Mouse (Mus musculus) midbrain, embryonic 12.5 days (tissue): ENCODE measurements around the gene Dnaaf2. TPM values are rescaled to one million over a fixed set of nuclear protein-coding genes. Genes with fewer than 3 reads are reported as not detected.

ENCODE experiments used
- ATAC-seq: fragments of 200-750 bp; cut with Nextera tagmentation; 2 replicates; pipeline ENCODE4 v1.8.0; 2017; ENCODE audit warnings: low read depth, moderate TSS enrichment, moderate library complexity; ENCODE audit not compliant: low FRiP score
- H3K27ac ChIP-seq: fragments of 300-500 bp; sonication (generic); replicated peaks from 2 replicates; pipeline ENCODE4 v1.5.1; 2016; ENCODE audit warnings: mild to moderate bottlenecking
- H3K27me3 ChIP-seq: fragments of 300-500 bp; sonication (generic); 2 replicates; pipeline ENCODE4 v1.6.1; 2016; ENCODE audit warnings: mild to moderate bottlenecking
- H3K36me3 ChIP-seq: fragments of 300-500 bp; sonication (generic); 2 replicates; pipeline ENCODE4 v1.6.1; 2016
- H3K4me1 ChIP-seq: fragments of 300-500 bp; sonication (generic); 2 replicates; pipeline ENCODE4 v1.6.1; 2016
- H3K4me2 ChIP-seq: fragments of 300-500 bp; sonication (generic); replicated peaks from 2 replicates; pipeline ENCODE4 v1.6.1; 2016; ENCODE audit warnings: mild to moderate bottlenecking, moderate library complexity
- H3K4me3 ChIP-seq: fragments of 300-500 bp; sonication (generic); 2 replicates; pipeline ENCODE4 v1.5.1; 2016; ENCODE audit warnings: mild to moderate bottlenecking
- H3K9ac ChIP-seq: fragments of 300-500 bp; sonication (generic); replicated peaks from 2 replicates; pipeline ENCODE4 v1.6.1; 2016; ENCODE audit warnings: mild to moderate bottlenecking, moderate library complexity
- H3K9me3 ChIP-seq: fragments of 300-500 bp; sonication (generic); 2 replicates; pipeline ENCODE4 v1.6.1; 2016; ENCODE audit warnings: mild to moderate bottlenecking
- WGBS: fragments of 180-500 bp; shearing (Covaris S2); methylation state at CpG from one replicate; pipeline ENCODE4 v1.1.7; 2016; 5-methylcytosine and 5-hydroxymethylcytosine counted together
- microRNA-seq: library from miRNA; unstranded; fragments of <30 nt; microRNA quantifications from one replicate; pipeline ENCODE4, GENCODE M21; 2017
- polyA plus RNA-seq: library from polyadenylated mRNA; unstranded; fragments of >200 nt; fragmentation: Nextera tagmentation; extraction: Ambion mirVana; gene quantifications from 2 replicates; pipeline ENCODE4 v1.2.1, GENCODE M21; 2016

The Dnaaf2 gene
- polyA plus RNA-seq, 1 experiment from 2014 or later = 14.1 TPM

DNA sequence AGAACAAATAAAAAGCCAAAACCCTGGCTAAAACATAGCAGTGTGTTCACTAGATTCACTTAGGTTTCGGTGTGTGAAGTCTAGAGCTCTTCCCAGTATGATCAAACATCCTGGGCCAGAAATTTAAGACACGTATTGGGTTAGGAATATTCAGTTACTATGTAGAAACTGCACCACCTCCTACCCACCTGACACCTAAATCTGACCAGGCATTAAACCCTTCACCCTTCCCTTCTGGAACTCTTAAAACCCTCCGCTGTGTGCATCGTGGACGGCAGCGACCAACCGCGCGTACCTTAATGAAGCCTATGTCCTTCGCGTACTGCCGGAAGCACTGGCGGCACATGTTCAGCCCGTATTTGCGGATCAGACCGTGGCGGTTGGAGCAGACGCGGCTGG, 39.9 kb downstream of the Dnaaf2 start:
- no peak for ATAC-seq
- H3K27me3 ChIP-seq = no peaks in the 10 kb centered on the region
- H3K4me3 ChIP-seq = peak overlapping the region; percentile 79
- H3K27ac ChIP-seq = peak overlapping the region; percentile 95
- peak overlapping the region; percentile 88 for H3K9ac ChIP-seq
- H3K9me3 ChIP-seq = no peaks in the 10 kb centered on the region
- WGBS = 1% methylated on average over 19 of the region's 19 CpGs
- peaks cover 8% of the 10 kb centered on the region for H3K4me1 ChIP-seq
- H3K4me2 ChIP-seq = peak overlapping the region; percentile 72
- peaks cover 21% of the 10 kb centered on the region for H3K36me3 ChIP-seq

DNA sequence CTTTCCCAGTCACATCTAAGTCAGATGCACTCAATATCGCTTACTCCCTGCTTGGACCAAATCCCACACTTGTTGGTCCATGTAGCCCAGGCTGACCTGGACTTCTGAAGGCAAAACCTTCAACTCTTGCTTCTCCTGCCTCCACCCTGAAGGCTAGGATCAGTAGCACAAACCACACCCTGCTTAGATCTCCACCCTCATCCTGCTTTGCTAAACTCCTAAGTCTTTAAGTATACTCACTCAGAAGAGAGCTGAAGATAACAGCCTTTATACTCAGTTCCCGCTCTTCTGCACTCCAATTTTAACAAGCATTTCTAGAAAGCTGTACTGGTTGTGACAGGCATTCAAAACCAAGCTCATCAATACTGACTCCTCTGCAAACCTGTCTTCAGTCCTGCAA, 41.1 kb downstream of the Dnaaf2 start:
- H3K27ac ChIP-seq = no peak overlapping the region
- 93% methylated on average over 2 of the region's 2 CpGs for WGBS
- H3K4me3 ChIP-seq = no peak overlapping the region
- no peaks in the 10 kb centered on the region for H3K9me3 ChIP-seq
- peaks cover 21% of the 10 kb centered on the region for H3K36me3 ChIP-seq
- H3K4me2 ChIP-seq = no peak overlapping the region
- no peak overlapping the region for H3K9ac ChIP-seq
- peaks cover 8% of the 10 kb centered on the region for H3K4me1 ChIP-seq
- no peaks in the 10 kb centered on the region for H3K27me3 ChIP-seq
- ATAC-seq = no peak

DNA sequence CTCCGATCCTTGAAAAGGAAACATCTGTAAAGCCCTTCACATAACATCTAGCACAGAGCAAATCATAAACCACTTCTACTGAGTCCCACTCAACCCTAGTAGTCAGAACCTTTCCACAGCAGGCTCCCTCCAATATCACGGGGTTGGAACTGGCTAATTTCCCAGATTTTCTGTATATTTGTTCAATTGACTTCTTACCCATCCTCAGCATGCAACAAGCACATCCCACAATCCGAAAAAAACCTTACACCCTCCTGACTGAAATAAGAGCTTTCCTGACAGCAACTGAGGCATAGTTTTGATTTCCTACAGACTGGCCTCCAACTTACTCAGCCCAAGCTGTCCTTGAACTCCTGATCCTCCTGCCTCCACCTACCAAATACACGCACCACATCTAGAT, 41.8 kb downstream of the Dnaaf2 start:
- Histone ChIP-seq H3K4me2 (no peak overlapping the region), H3K9me3 (no peaks in the 10 kb centered on the region), H3K27ac (no peak overlapping the region), H3K4me3 (no peak overlapping the region), H3K9ac (no peak overlapping the region), H3K4me1 (peaks cover 8% of the 10 kb centered on the region), H3K36me3 (peaks cover 21% of the 10 kb centered on the region), H3K27me3 (no peaks in the 10 kb centered on the region)
- ATAC-seq = no peak
- WGBS = 84% methylated on average over 4 of the region's 4 CpGs

DNA sequence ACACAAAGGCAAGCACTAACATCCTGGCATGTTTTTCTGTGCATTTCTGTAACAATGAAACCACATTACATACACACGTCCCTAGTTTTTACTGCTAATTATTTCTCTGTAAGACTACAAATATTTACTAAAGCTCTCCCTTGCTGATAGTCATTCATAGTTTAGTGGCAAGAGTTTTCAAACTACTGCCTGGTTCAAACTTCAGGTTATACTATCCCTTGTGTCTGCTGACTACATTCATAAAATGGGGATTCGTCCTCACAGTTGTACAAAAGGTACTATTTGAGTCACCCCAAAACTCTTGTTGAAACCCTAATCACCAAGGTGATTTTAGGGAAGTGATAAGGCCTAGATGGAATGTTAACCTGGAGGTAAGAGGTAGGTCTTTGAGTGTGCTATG, 42.3 kb downstream of the Dnaaf2 start:
- no peak overlapping the region for H3K9ac ChIP-seq
- no peaks in the 10 kb centered on the region for H3K27me3 ChIP-seq
- H3K4me1 ChIP-seq = peaks cover 8% of the 10 kb centered on the region
- no peaks in the 10 kb centered on the region for H3K9me3 ChIP-seq
- H3K4me2 ChIP-seq = no peak overlapping the region
- ATAC-seq = no peak
- WGBS = 90% methylated on average over 2 of the region's 2 CpGs
- H3K4me3 ChIP-seq = no peak overlapping the region
- H3K36me3 ChIP-seq = peaks cover 21% of the 10 kb centered on the region
- no peak overlapping the region for H3K27ac ChIP-seq

DNA sequence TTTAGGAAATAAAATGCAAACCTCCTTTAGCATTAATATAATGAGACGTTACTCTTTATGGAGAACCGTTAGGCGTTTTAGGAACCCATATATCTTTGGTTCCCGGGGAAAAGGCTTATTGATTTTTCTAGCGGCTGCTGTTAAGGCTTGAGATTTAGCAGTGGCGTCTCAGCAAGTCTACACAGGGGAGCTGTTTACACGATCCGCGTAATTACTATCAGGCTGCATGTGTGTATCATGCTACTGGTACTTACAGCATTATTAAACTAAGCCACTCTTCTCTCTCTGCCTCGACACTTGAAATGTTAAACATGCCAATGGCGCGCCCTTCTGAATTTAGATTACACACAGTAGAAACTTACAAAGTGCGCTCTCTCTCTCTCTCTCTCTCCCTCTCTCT, 48.2 kb downstream of the Dnaaf2 start:
- no peak overlapping the region for H3K4me2 ChIP-seq
- no peak overlapping the region for H3K4me3 ChIP-seq
- H3K27me3 ChIP-seq = no peaks in the 10 kb centered on the region
- no peak overlapping the region for H3K9ac ChIP-seq
- H3K36me3 ChIP-seq = no peaks in the 10 kb centered on the region
- H3K27ac ChIP-seq = no peak overlapping the region
- ATAC-seq = no peak
- 83% methylated on average over 13 of the region's 13 CpGs for WGBS
- no peaks in the 10 kb centered on the region for H3K9me3 ChIP-seq
- no peaks in the 10 kb centered on the region for H3K4me1 ChIP-seq

DNA sequence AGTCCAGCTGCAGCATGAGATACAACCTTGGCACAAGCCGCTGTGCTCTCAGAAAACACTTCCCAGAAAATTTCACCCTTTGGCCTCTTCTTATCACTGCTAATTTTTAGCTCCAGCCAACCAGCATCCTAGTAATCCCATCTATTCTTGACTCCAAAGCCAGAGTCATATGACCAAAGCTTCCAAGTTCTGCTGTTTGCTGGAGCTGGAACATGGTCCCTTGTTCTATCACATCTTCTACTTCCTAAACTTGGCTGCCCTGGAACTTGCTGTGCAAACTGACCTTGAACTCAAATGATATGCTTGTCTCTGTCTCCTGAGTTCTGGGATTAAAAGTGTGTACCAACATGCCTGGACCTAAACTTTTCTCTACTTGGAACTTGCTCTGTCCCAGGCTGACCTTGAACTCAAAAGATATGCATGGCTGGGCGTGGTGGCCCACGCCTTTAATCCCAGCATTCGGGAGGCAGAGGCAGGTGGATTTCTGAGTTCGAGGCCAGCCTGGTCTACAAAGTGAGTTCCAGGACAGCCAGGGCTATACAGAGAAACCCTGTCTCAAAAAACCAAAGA, 51.0 kb downstream of the Dnaaf2 start:
- 88% methylated on average over 5 of the region's 5 CpGs for WGBS
- Histone ChIP-seq H3K4me1 (no peaks in the 10 kb centered on the region), H3K4me3 (no peak overlapping the region), H3K27me3 (no peaks in the 10 kb centered on the region), H3K36me3 (no peaks in the 10 kb centered on the region), H3K9ac (no peak overlapping the region), H3K4me2 (no peak overlapping the region), H3K27ac (no peak overlapping the region), H3K9me3 (no peaks in the 10 kb centered on the region)
- no peak for ATAC-seq

DNA sequence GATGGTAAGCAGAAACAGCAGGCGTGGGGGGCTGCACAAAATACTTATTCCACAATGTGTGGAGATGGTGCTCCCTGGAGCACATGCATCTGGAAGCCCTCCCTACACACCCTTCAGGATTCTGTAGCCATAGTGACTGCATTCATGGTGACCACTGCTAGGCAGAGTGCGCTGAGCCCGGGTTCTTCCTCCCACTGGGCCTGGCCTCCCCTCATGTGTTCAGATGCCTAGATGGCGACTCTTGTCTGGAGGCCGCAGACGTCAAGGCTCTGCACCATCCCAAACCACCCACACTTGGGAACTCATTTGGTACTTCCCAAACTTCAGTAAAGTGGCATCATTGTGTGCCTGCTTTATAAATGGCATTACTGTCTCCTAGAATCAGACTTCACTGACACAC, 54.8 kb downstream of the Dnaaf2 start:
- Histone ChIP-seq H3K4me3 (no peak overlapping the region), H3K36me3 (no peaks in the 10 kb centered on the region), H3K9me3 (no peaks in the 10 kb centered on the region), H3K4me2 (no peak overlapping the region), H3K27ac (no peak overlapping the region), H3K27me3 (no peaks in the 10 kb centered on the region), H3K4me1 (no peaks in the 10 kb centered on the region), H3K9ac (no peak overlapping the region)
- WGBS = 66% methylated on average over 6 of the region's 6 CpGs
- ATAC-seq = no peak

DNA sequence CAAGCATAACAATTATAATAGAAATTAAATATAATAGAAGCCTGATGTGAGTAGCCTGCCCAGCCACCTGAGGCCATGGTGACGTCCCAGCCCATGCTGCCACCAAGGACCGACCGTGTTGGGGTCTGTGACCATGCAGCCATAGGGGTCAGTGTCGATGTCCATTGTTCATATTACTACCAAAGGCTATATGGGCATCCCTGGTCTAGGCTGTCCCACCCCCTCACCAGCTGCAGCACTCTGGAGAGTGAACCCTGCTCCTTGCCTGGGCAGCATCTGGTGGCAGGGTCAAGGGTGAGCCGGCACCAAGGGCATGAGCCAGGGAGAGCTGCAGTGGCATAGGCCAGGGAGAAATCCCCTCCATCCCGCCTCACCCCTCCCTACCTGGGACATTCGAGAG, 58.4 kb downstream of the Dnaaf2 start:
- Histone ChIP-seq H3K4me1 (no peaks in the 10 kb centered on the region), H3K36me3 (no peaks in the 10 kb centered on the region), H3K4me2 (no peak overlapping the region), H3K27ac (no peak overlapping the region), H3K4me3 (no peak overlapping the region), H3K27me3 (no peaks in the 10 kb centered on the region), H3K9ac (no peak overlapping the region), H3K9me3 (no peaks in the 10 kb centered on the region)
- 89% methylated on average over 7 of the region's 7 CpGs for WGBS
- ATAC-seq = peak; percentile 41

DNA sequence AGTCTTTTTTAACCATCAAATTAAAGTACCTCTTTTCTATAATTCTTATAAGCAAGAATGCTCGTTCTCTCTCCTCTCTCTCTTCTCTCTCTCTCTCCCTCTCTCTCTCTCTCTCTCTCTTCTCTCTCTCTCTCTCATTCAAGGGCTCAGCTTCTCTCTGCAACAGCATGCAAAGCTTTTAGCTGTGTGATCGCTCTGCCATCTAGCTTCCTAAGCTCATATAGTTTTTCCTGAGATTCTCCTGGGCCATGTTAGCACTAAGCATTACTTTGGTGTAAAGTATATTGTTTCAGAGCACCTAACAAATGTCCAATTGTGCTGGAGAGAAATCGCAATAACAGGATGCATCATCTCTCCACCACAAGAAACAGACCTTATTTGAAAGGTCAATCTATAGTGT, 59.0 kb downstream of the Dnaaf2 start:
- Histone ChIP-seq H3K9ac (no peak overlapping the region), H3K4me3 (no peak overlapping the region), H3K27me3 (no peaks in the 10 kb centered on the region), H3K27ac (no peak overlapping the region), H3K9me3 (no peaks in the 10 kb centered on the region), H3K4me1 (no peaks in the 10 kb centered on the region), H3K36me3 (no peaks in the 10 kb centered on the region), H3K4me2 (no peak overlapping the region)
- no peak for ATAC-seq
- WGBS = 88% methylated on average over 3 of the region's 3 CpGs

Small RNAs within 50 kb of the gene (microRNA-seq; reads per million reads assigned to microRNA genes)
- gene Gm47287 (not detected), gene Gm47295 (1.2 reads per million)

Other genes starting within 250 kb of the Dnaaf2 start
- 1,282 and 1,420 TPM in 2 replicates for gene Rps29, start 39.2 kb downstream of the Dnaaf2 start, polyA plus RNA-seq
- gene Lrr1, start 29.6 kb downstream of the Dnaaf2 start, polyA plus RNA-seq = 23.4 and 24.5 TPM in 2 replicates
- 406 and 431 TPM in 2 replicates for gene Rpl36al, start 14.3 kb downstream of the Dnaaf2 start, polyA plus RNA-seq
- gene Mgat2, start 14.3 kb downstream of the Dnaaf2 start, polyA plus RNA-seq = 48.0 and 48.6 TPM in 2 replicates
- gene Gm49383, start 1.3 kb downstream of the Dnaaf2 start, polyA plus RNA-seq = 27.5 and 28.1 TPM in 2 replicates
- 23.9 and 25.6 TPM in 2 replicates for gene Gm49384, start 5.8 kb upstream of the Dnaaf2 start, polyA plus RNA-seq
- 18.5 and 19.7 TPM in 2 replicates for gene Pole2, start 29.8 kb upstream of the Dnaaf2 start, polyA plus RNA-seq
- 3.7 and 4.4 TPM in 2 replicates for gene Klhdc1, start 42.7 kb upstream of the Dnaaf2 start, polyA plus RNA-seq
- 259 and 264 TPM in 2 replicates for gene Klhdc2, start 98.3 kb upstream of the Dnaaf2 start, polyA plus RNA-seq
- gene Nemf, start 158.7 kb upstream of the Dnaaf2 start, polyA plus RNA-seq = 95.2 and 101 TPM in 2 replicates
- 49.7 and 53.0 TPM in 2 replicates for gene Arf6, start 173.7 kb upstream of the Dnaaf2 start, polyA plus RNA-seq
- 1.6 and 2.3 TPM in 2 replicates for gene Gm9887, start 174.0 kb upstream of the Dnaaf2 start, polyA plus RNA-seq